40 mouse cellular contexts compared by ENCODE assay signal in genomic region chr1:30945136-30945535, GRCm38 (mm10). TPM values are rescaled to one million over a fixed set of nuclear protein-coding genes. Genes with fewer than 3 reads are reported as not detected.
DNase-seq lines count a peak whose midpoint lies in the region; TF ChIP-seq lines count a peak whose summit lies in the region.
"Had no signal": no experiment of that assay in that cellular context is flagged by ENCODE, and none has a peak within 500 bp of the region (broad histone marks: within the 10 kb centered on the region; RNA-seq: fewer than 3 reads in every experiment).

No protein-coding gene starts in this region.

- DNase-seq in adrenal gland, postnatal 10 days = peak; percentile 31
- no peak for DNase-seq in adrenal gland, adult 18-20 months (ENCODE audit: low spot score in 2 of 2)
- DNase-seq in cerebellum, postnatal 14 days = peak; percentile 24 to 39
- no peak for DNase-seq in cerebellum, adult 11 months
- DNase-seq in lung, adult 2 months = peak; percentile 26
- DNase-seq in lung, postnatal 10 days = no peak
- peak; percentile 18 for DNase-seq in naive thymus-derived CD4-positive, alpha-beta T cell, adult 2 months (ENCODE audit: low read depth)
- DNase-seq in left cerebral cortex, adult 11 months (ENCODE audit: low spot score) = no peak
- DNase-seq: adrenal gland, adult 8-10 months; gastrocnemius, postnatal 25 days; heart, adult 11 months; heart, postnatal 36 days; kidney, adult 9 months; kidney, postnatal 10 days; layer of hippocampus, postnatal 36 days; liver; retina, postnatal 1 day; right cerebral cortex, postnatal 14 days had no signal

- WGBS in lung, adult 2 months = 74% methylated on average over 6 of the region's 6 CpGs

- H3K4me1 ChIP-seq in lung, adult 2 months (ENCODE audit: control insufficient read depth, insufficient read depth, low read length) = no peaks in the 10 kb centered on the region
- H3K4me1 ChIP-seq: intestine, embryonic 15.5 days had no signal

- TF ChIP-seq CTCF in lung, adult 2 months (IDR thresholded peaks at IDR 0.05; ENCODE audit: insufficient read depth, low read length) = no peak

- TF ChIP-seq POLR2A in lung, adult 2 months (IDR thresholded peaks at IDR 0.05; ENCODE audit: borderline replicate concordance, extremely low read depth, low read depth, low read length) = no peak

- no peak overlapping the region for H3K4me3 ChIP-seq in lung, adult 2 months (replicated peaks; ENCODE audit: extremely low read depth, low read depth, low read length)
- H3K4me3 ChIP-seq: heart, embryonic 10.5 days; hindbrain, embryonic 12.5 days; intestine, embryonic 15.5 days; lung, embryonic 15.5 days; midbrain, embryonic 12.5 days had no signal

RNA-seq across cellular contexts. Expression of gene AC153137.1, which starts 32.6 kb away (rescaled TPM):
- total RNA-seq in adrenal gland, postnatal 10 days (2021) = not detected
- total RNA-seq in adrenal gland, adult 18-20 months (2021) = not detected
- not detected in 2 replicates for polyA plus RNA-seq in lung, adult 2 months (2012; rRNA removed)
- total RNA-seq: adrenal gland, adult 8-10 months; CH12.LX; gastrocnemius, adult 18-20 months; gastrocnemius, postnatal 25 days; heart, postnatal 36 days; hindbrain, postnatal 0 days; layer of hippocampus, postnatal 36 days; left cerebral cortex, postnatal 10 days; megakaryocyte, adult 5-6 weeks had no signal
- polyA plus RNA-seq: activated CD4-positive, CD25-positive, alpha-beta regulatory T cell, adult 4 months; cortical plate, adult 2 months; embryonic facial prominence, embryonic 11.5 days; forebrain, embryonic 14.5 days; frontal cortex, adult 2 months; heart, embryonic 10.5 days; heart, embryonic 16.5 days; hindbrain, embryonic 12.5 days; hindbrain, postnatal 0 days; intestine, embryonic 15.5 days; large intestine, adult 2 months; limb, embryonic 11.5 days; liver, embryonic 14.5 days; midbrain, embryonic 12.5 days; neural tube, embryonic 14.5 days; small intestine, adult 2 months; stomach, embryonic 14.5 days had no signal

Comparison
In these comparisons a context has a peak if more than half of its experiments do, and no peak if none do; other contexts are left out.
1. DNase-seq: peak in adrenal gland, postnatal 10 days (single experiment), cerebellum, postnatal 14 days (2 of 2), lung, adult 2 months (single experiment) and naive thymus-derived CD4-positive, alpha-beta T cell, adult 2 months (single experiment); none in adrenal gland, adult 18-20 months (0 of 2), cerebellum, adult 11 months (single experiment), lung, postnatal 10 days (single experiment) and left cerebral cortex, adult 11 months (single experiment).